Mouse (Mus musculus): Measurements from ENCODE around the gene Nanog.

- no peak for TF ChIP-seq CTCF (IDR thresholded peaks at IDR 0.05; ENCODE audit: insufficient read depth, low read depth, low read length)
- no peak for TF ChIP-seq POLR2A (IDR thresholded peaks at IDR 0.05; ENCODE audit: insufficient read depth, low read depth, low read length)
These were observed 43.3 kb downstream of the Nanog start for GRCm38 (mm10) chr6:122750579-122750978.
